Mouse (Mus musculus) lung, adult 10 weeks (tissue): ENCODE results near the gene Atg9b. TPM values are rescaled to one million over a fixed set of nuclear protein-coding genes. Genes with fewer than 3 reads are reported as not detected.

ENCODE experiments used
- polyA plus RNA-seq: library from polyadenylated mRNA; stranded (reverse); fragments of 350-450 nt; fragmentation: Illumina TruSeq; extraction: RNeasy Lipid Tissue Mini Kit (QIAGEN cat#74804); gene quantifications from one replicate; pipeline ENCODE4 v1.2.3, GENCODE M21; 2014; ENCODE audit warnings: low read depth, low replicate concordance; ENCODE audit not compliant: insufficient read depth

Gene Atg9b
- 0.32 TPM for polyA plus RNA-seq

GRCm38 (mm10) chr5:24391864-24392263 lies at the start of gene Atg9b:
TSS of gene Atg9b (minus strand) at chr5:24392143.

GRCm38 (mm10) chr5:24423129-24424003 lies 31.4 kb upstream of the Atg9b start, which contains the start of the genes Cdk5 and Slc4a2:
TSS of gene Cdk5 (minus strand) at chr5:24423530.
TSS of gene Slc4a2 (plus strand) at chr5:24423837.

GRCm38 (mm10) chr5:24413042-24413693 lies 21.2 kb upstream of the Atg9b start, which contains the start of gene Asic3:
TSS of gene Asic3 (plus strand) at chr5:24413392.

GRCm38 (mm10) chr5:24393392-24393997 lies 1.6 kb upstream of the Atg9b start, which contains the start of gene Abcb8:
TSS of gene Abcb8 (plus strand) at chr5:24393663.

GRCm38 (mm10) chr5:24364508-24364907 lies 27.4 kb downstream of the Atg9b start, which contains the start of gene Nos3:
TSS of gene Nos3 (plus strand) at chr5:24364810.

GRCm38 (mm10) chr5:24351278-24351677 lies 40.7 kb downstream of the Atg9b start, which contains the start of gene Kcnh2:
TSS of gene Kcnh2 (minus strand) at chr5:24351604.

Other genes with a start within 250 kb of the Atg9b start
- 3.5 TPM for gene Nupl2, start 227.2 kb downstream of the Atg9b start, polyA plus RNA-seq
- gene Kcnh2, start 40.5 kb downstream of the Atg9b start, polyA plus RNA-seq: 6.5 TPM
- gene Nos3, start 27.3 kb downstream of the Atg9b start, polyA plus RNA-seq: 5.8 TPM
- gene Abcb8, start 1.5 kb upstream of the Atg9b start, polyA plus RNA-seq: 12.1 TPM
- not detected for gene Asic3, start 21.2 kb upstream of the Atg9b start, polyA plus RNA-seq
- gene Cdk5, start 31.4 kb upstream of the Atg9b start, polyA plus RNA-seq: 23.5 TPM
- gene Slc4a2, start 31.7 kb upstream of the Atg9b start, polyA plus RNA-seq: 23.9 TPM
- 37.4 TPM for gene Fastk, start 53.1 kb upstream of the Atg9b start, polyA plus RNA-seq
- gene Tmub1, start 55.7 kb upstream of the Atg9b start, polyA plus RNA-seq: 15.2 TPM
- gene Agap3, start 60.0 kb upstream of the Atg9b start, polyA plus RNA-seq: 57.4 TPM
- 0.07 TPM for gene Gbx1, start 135.1 kb upstream of the Atg9b start, polyA plus RNA-seq
- gene Asb10, start 148.8 kb upstream of the Atg9b start, polyA plus RNA-seq: 0.51 TPM
- gene 4931409K22Rik, start 164.7 kb upstream of the Atg9b start, polyA plus RNA-seq: not detected
- gene Abcf2, start 185.3 kb upstream of the Atg9b start, polyA plus RNA-seq: 28.4 TPM
- 12.6 TPM for gene Chpf2, start 194.6 kb upstream of the Atg9b start, polyA plus RNA-seq
- 12.3 TPM for gene Smarcd3, start 232.3 kb upstream of the Atg9b start, polyA plus RNA-seq